Mouse (Mus musculus) thymus, adult 2 months (tissue): Measurements from ENCODE around the gene Fam71b.

ENCODE experiments used
- CTCF ChIP-seq: fragments of 200-500 bp; IDR thresholded peaks from 2 replicates; pipeline ENCODE4 v1.5.1; 2012; ENCODE audit warnings: mild to moderate bottlenecking, control low read depth, low read length, moderate library complexity, borderline replicate concordance; ENCODE audit not compliant: control insufficient read depth, poor library complexity, insufficient read depth; ENCODE audit errors: extremely low read depth
- POLR2A ChIP-seq: fragments of 200-500 bp; IDR thresholded peaks from 2 replicates; pipeline ENCODE4 v1.6.1; 2012; ENCODE audit warnings: mild to moderate bottlenecking, low read length, control low read depth, moderate library complexity; ENCODE audit not compliant: control insufficient read depth, poor library complexity, insufficient read depth; ENCODE audit errors: extremely low read depth

DNA sequence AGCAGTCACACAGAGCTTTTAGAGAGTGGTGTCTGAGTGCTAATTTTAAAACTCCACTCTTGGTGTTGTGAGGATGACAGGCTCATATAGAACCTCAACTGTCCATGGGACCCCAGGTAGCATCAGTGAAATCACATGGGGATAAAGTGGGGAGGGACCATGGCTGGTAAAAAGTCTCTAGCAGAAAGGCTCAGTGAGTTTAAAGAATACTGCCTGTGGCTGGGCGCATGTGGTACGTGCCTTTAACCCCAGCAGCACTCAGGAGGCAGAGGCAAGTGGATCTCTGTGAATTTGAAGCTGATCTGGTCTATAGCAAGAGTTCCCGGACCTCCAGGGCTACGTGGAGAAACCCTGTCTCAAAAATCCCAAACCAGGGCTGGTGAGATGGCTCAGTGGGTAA, 13.9 kb upstream of the Fam71b start:
- no peak for TF ChIP-seq POLR2A
- no peak for TF ChIP-seq CTCF
